Mouse (Mus musculus) ES-CJ7 (cell line): Measurements from ENCODE around the gene Snd1.

Experiments
- DNase-seq: peaks from one replicate; pipeline ENCODE4 v3.0.0; 2011; ENCODE audit warnings: low read depth, low spot score

Snd1 gene

GRCm38 (mm10) chr6:28635092-28635491, 160.2 kb downstream of the Snd1 start:
- no peak for DNase-seq

DNA sequence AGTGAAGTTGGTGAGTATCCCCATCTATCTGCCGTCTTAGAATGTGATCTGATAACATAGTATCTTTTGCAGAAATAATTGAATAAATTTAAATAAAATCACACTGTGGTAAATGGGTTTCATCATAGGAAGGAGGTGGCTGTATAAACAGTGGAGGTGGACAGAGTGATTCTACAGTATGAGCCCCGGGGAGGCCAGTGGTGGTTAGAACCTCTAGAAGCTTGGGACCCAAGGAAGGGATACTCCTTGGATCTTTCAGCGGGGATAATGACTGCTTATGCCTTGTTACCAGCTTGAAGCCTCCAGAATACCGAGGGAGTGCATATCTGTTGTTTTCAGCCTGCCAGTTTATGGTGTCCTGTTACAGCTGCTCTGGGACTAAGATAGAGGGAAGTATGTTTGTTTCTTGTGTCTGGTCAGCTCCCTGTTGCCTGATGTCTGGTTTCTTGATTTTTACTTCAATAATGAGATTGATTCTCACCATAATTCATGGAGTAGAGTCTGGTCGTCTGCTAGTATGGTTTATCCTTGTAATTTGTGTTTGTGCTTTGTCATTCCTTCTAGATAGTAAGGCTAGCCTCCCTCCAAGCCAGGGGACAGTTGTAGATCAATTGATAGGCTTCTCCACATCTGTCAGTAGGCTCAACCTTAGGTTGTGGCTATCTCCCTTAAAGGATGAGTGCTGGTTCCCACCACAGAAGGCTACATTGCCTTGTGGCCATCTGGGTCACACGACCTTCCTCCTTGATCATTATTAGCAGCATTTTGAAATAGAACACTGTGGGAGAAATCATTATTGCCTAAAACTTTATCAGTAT, 160.8 kb downstream of the Snd1 start:
- DNase-seq, result no peak

DNA sequence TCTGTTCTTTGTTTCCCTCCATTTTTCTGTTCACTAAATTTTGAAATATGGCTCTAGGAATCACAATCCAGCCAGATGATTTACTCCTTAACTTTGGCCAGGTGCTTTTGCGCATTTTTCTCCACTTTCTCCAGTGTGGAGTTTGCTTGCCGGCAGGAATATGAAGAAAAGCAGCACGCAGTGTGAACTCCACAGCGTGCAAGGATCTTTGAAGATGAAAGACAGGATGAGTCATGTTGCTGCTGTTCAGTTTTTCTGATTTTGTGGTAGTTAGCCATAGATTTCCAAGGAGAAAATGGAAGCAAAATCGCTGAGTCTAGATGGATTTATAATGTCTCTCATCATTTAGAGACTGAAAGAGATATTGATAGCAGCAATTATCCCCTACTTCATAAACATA, 165.1 kb downstream of the Snd1 start:
- DNase-seq, result no peak

DNA sequence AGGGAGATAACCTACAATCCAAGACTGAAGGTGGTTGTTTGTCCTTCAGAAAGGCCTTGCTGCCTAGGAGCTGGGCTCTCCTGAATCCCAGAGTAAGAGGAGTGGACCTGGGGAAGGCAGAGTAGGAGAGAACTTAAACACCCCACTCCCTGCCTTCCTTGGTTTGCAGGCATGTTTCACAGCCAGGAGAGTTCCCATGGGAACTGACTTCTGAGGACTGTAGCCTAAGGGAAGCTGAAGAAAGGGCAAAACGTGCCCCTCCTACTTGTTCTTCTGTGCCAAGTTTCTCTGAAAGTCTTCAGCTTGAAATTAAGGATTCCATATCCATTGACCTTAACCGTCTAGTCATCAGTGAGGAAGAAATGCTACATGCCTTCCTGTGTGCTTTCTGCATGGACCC, 168.0 kb downstream of the Snd1 start:
- DNase-seq, result no peak

- DNase-seq, result no peak
Observed at GRCm38 (mm10) chr6:28645231-28645630, 170.3 kb downstream of the Snd1 start.

- DNase-seq, result no peak
Observed at GRCm38 (mm10) chr6:28656511-28656910, 181.6 kb downstream of the Snd1 start.

GRCm38 (mm10) chr6:28663004-28663403, 188.1 kb downstream of the Snd1 start:
- no peak for DNase-seq

GRCm38 (mm10) chr6:28663670-28664069, 188.7 kb downstream of the Snd1 start:
- no peak for DNase-seq

GRCm38 (mm10) chr6:28664716-28665115, 189.8 kb downstream of the Snd1 start:
- no peak for DNase-seq

GRCm38 (mm10) chr6:28667586-28667985, 192.6 kb downstream of the Snd1 start:
- no peak for DNase-seq

GRCm38 (mm10) chr6:28669251-28669650, 194.3 kb downstream of the Snd1 start:
- DNase-seq, result no peak

GRCm38 (mm10) chr6:28672388-28672787, 197.4 kb downstream of the Snd1 start:
- no peak for DNase-seq

DNA sequence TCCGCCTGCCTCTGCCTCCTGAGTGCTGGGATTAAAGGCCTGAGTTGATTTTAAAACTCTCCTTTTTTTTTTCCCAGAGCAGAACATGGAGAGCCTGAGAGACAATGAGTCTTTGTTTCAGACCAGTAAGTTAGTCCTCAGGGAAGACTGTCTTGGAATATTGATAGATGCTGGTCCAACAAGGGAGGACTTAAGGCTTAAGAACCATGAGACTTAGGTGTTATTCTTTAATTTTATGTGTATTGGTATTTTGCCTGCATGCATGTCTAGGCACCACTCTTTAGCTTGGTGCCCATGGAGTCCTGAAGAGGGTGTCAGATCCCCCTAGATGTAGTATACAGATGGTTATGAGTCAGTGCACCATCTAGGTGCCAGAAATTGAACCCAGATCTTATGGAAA, 199.7 kb downstream of the Snd1 start:
- no peak for DNase-seq

- no peak for DNase-seq
Observed at GRCm38 (mm10) chr6:28678896-28679295, 204.0 kb downstream of the Snd1 start.

DNA sequence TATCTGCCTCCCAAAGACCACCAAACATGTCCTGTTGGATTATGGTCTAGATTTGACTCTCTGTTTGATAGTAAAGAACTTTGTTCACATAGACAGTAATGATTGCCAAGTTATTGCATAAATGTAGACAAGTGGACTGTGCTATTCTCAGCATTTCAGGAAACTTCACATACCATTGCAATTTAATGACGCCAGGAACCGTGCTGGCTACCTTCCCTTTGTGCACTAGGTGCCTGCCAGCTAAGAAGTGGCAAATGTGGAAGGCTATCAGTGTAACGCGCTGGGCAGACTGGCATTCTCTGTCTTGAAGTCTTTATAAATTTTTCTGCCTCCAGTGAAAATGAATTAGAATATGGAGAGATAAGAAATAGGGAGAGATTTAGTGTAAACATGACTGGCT, 205.6 kb downstream of the Snd1 start:
- no peak for DNase-seq

DNA sequence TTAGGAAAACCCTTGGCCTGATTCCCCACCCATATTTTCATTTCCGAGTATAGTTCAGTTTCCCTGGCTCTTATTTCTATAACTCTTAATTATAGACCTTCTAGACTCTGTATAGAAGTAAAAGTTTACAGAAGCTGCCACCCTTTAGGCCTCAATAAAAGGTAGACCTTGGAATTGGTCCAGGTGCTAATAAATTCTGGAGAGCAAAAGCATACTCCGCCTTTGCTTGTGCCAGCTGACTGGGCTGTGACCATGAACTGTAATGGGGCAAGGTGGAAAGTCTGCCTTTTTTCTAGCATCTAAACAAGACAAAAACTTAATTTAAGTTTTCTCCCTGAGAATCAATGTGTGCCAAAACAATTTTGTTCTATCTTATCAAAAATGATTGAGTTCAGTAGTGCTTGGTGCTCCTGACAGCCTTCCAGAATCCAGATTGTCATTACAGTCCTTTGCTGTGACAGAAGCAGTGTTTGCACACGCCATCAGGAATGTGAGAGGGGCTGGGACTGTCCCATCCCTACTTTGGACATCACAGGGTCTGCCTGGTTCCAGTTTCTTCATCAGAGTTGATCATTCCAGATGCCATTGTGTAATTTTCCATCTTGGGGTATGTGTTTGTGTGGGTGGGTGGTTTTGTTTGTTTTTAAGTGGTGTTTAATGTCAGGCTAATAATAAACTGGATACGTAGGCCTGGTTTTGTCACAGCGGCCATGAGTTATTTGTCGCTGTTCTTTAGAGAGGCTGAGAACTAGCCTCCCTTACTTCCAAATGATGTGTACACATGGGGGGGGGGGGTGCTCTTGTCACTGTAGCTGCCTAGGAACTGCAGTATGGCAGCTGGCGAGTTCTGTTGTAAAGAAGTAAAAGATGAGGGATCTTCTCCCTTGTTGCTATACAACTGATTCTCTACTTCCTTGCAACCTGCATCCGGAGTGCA, 206.8 kb downstream of the Snd1 start:
- no peak for DNase-seq

- no peak for DNase-seq
Observed at GRCm38 (mm10) chr6:28685052-28685451, 210.1 kb downstream of the Snd1 start.

DNA sequence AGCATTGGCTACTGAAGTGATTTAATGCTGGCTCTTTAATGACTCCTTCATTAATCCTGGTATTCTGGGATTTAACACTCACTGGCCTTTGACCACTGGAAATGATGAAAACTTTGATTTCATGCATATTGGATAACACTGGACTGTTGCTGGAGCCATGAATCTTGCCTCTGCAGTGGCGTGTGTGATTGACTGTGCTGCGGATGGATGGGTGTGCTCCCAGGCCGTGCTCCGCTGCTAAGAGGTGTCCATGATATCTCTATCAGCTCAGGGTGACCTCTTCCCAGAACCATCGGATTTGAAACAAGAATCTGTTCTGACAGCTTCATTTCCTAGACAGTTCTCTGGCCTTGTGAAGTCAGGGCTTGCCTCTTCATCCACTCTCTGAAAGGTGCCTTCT, 210.8 kb downstream of the Snd1 start:
- DNase-seq, result no peak

- DNase-seq, result no peak
Observed at GRCm38 (mm10) chr6:28687776-28688175, 212.8 kb downstream of the Snd1 start.

- DNase-seq, result no peak
Observed at GRCm38 (mm10) chr6:28692659-28693058, 217.7 kb downstream of the Snd1 start.

DNA sequence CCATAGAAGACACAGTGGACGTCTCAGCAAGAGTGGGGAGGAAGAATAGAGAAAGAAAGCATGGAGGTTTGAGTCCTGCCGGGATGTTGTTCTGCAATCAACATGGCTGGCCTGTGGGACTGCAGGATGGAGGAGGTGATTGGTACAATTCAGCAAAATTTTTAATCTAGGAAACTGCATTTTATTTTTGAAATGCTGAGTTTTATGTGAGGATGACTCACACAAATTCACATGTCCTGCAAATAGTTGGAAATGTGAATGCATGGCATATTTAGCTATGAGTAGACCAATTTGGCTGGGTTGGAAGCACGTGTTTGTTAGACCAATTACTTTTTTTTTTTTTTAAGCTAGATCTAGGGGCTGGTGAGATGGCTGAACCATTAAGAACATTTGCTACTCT, 222.3 kb downstream of the Snd1 start:
- DNase-seq, result no peak

- no peak for DNase-seq
Observed at GRCm38 (mm10) chr6:28704612-28705011, 229.7 kb downstream of the Snd1 start.
